Mouse (Mus musculus) megakaryocyte, embryonic 14.5 days (primary cell): ENCODE data around the gene Ccdc85c.

Experiments used
- FLI1 ChIP-seq: IDR thresholded peaks from 2 replicates; pipeline ENCODE4 v1.6.1; 2012; ENCODE audit warnings: low read length, inconsistent platforms, mixed read lengths
- GATA1 ChIP-seq: IDR thresholded peaks from 3 replicates; pipeline ENCODE4 v1.6.1; 2012; ENCODE audit warnings: mixed read lengths, low read length, inconsistent platforms, borderline replicate concordance

DNA sequence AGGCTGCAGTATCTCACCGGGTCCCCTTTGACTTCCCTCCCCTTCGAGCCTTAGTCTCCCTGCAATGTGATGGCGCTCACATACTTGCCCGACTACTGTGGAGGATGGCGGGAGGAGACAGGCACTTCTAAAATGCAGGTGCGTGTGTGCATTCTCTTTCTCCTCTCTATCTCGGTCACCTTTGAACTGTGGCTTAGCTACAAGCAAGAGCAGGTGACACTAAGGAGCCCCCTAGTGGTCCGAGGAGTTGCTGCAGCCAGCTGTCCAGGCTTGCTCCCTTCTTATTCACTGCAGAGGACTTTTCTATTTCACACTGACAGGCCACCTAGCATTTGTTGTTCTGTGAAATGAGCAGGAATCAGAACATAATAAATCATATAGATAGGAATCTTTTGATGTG is 17.7 kb upstream of the Ccdc85c start:
- TF ChIP-seq GATA1 (no peak), FLI1 (no peak)
